1 mouse cellular context compared by ENCODE assay signal in genomic region chr17:6619271-6619670, GRCm38 (mm10). TPM values are rescaled to one million over a fixed set of nuclear protein-coding genes. Genes with fewer than 3 reads are reported as not detected.
"Had no signal": no experiment of that assay in that cellular context is flagged by ENCODE, and none has a peak within 500 bp of the region (broad histone marks: within the 10 kb centered on the region; RNA-seq: fewer than 3 reads in every experiment).

No protein-coding gene starts in this region.

RNA-seq across cellular contexts. Expression of gene Sytl3, which starts 39.6 kb away (rescaled TPM):
- polyA plus RNA-seq: midbrain, embryonic 11.5 days had no signal
